Mouse (Mus musculus): ENCODE results near the gene Utp20. TPM values are rescaled to one million over a fixed set of nuclear protein-coding genes. Genes with fewer than 3 reads are reported as not detected.

Gene Utp20
- polyA plus RNA-seq, 1 experiment from 2014 or later = 12.1 TPM

DNA sequence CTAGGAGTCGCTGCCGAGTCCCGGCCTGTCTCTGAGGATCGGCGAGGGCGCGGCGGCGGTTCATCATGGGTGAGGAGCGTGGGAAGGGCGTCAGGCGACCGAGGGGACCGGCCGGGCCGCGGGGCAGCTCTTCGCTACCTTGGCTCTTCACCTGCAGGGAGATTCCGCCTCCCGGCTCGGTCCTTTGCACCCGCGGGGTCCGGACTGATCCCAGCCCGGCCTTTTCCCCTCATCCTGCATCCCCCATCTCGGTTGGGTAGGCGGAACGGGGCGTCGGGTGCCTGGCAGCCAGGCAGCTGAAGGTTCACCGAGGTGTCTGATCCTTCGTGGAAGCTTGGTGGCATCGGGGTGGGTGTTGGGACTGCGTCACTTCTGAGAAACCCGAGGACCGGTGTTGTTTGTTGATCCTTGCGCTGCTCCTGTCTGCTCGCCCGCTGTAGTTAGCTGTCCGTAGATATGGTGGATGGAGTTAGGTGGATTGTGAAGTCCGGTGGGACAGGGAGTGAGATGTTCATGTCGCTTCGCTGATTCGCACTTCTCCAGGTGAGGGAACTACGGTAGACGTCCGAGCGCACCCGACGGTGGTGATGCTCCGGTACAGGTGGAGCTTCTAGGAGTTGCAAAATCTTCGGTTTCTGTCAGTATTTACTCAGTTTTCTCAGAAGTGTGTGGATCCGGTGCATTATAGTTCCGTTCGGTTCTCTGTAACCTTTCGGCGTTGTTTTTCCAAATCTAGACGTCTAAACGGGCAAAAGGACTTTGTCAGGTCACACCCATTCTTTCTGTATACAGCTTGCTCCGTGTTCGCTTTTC is 94.9 kb downstream of the Utp20 start:
- peak overlapping the region; percentile 95 for H3K9ac ChIP-seq
- H3K27me3 ChIP-seq = no peaks in the 10 kb centered on the region
- peak overlapping the region; percentile 98 for H3K4me3 ChIP-seq
- peak overlapping the region; percentile 44; the same call in 1 of the 2 replicates for H3K27ac ChIP-seq
- H3K36me3 ChIP-seq (ENCODE audit: poor library complexity, severe bottlenecking) = 0 out of 2 replicates have a peak, but pooled peaks cover 5% of the 10 kb centered on the region
- peak overlapping the region; percentile 95 for H3K4me2 ChIP-seq
- ATAC-seq = no peak; the same call in 1 of the 2 replicates
- no peaks in the 10 kb centered on the region for H3K9me3 ChIP-seq (replicated peaks)
- WGBS = 2% methylated on average over 61 of the region's 61 CpGs
- peaks cover 17% of the 10 kb centered on the region for H3K4me1 ChIP-seq

DNA sequence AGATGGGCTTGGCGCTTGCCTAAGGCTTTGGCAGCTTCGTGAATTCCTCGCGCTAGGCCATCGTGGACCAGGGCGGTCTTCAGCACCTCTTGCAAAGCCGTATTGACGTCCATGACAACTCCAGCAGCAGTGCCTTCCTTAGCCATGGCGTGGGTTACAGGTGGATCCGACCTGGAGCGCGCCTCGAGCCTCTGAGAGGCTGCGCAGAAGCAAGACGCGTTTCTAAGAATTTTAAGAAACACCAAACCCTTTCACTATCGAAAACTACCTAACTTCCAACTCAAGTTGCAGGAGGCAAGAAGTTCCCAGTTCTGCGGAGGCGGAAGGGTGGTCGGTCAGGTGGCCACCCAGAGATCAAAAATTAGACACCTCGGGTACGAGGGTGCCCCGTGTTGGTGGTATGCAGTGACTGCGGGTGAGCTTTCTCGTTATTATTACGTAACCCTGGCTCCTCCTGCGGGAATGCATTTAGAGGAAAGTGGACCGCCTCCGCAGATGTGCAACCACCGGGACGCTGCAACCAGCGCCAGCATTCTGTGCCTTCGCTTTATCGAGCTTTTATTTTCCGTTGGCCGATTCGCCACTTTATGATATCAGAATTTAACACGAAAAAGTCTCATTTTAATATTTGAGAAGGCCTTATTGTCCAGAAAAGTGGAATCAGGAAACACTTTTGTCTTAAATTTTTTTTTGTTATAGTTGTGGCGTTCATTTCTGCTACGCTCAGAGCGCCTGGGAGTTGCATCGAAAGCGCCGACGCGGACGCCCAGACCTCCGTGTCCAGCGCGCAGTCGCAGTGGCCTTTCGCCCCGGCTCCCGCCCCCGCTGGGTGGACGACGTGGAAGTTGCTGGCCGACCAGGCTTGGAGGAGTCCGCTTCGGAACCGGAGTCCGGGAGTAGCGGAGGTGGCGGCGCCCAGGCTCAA is 95.8 kb downstream of the Utp20 start, which contains the start of gene Arl1:
TSS of gene Arl1 (plus strand) at position 288 of the 925 bp plus-strand sequence.
- peaks cover 17% of the 10 kb centered on the region for H3K4me1 ChIP-seq
- H3K36me3 ChIP-seq (ENCODE audit: poor library complexity, severe bottlenecking) = 0 out of 2 replicates have a peak, but pooled peaks cover 1% of the 10 kb centered on the region
- peak within 1 kb of the TSS; percentile 95 for H3K4me2 ChIP-seq
- under 1% methylated on average over 65 of the region's 65 CpGs for WGBS
- H3K27ac ChIP-seq = peak within 1 kb of the TSS; percentile 60; the same call in 1 of the 2 replicates
- H3K4me3 ChIP-seq = peak within 1 kb of the TSS; percentile 98
- H3K27me3 ChIP-seq = no peaks in the 10 kb centered on the region
- peak; percentile 95 for ATAC-seq
- H3K9ac ChIP-seq = peak within 1 kb of the TSS; percentile 95
- no peaks in the 10 kb centered on the region for H3K9me3 ChIP-seq (replicated peaks)

GRCm38 (mm10) chr10:88728166-88728565 is 98.4 kb downstream of the Utp20 start:
- no peak for ATAC-seq
- no peak overlapping the region for H3K4me3 ChIP-seq
- H3K36me3 ChIP-seq (ENCODE audit: poor library complexity, severe bottlenecking) = no peaks in the 10 kb centered on the region
- no peaks in the 10 kb centered on the region for H3K9me3 ChIP-seq (replicated peaks)
- H3K4me2 ChIP-seq = no peak overlapping the region
- no peak overlapping the region for H3K9ac ChIP-seq
- H3K4me1 ChIP-seq = peaks cover 16% of the 10 kb centered on the region
- H3K27ac ChIP-seq = no peak overlapping the region
- H3K27me3 ChIP-seq = no peaks in the 10 kb centered on the region
- WGBS = 78% methylated on average over 8 of the region's 8 CpGs

DNA sequence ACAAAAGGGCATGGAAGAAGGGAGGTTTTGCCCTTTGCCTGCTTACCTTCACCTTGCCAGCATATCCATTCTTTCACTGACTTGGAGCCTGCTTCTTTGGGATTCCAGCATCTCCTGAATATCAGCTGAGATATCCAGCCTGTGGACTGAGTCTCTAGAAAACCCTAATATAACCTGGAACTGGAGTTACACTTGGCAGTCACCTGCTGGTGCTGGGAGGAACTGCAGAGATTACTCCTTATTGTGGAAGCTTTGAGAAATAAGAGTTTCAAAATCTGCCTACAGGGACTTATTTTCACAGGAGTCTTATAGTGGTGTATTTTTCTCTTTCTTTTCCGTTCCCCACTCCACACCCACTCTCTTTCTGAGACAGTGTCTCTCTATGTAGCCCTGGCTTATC is 99.5 kb downstream of the Utp20 start:
- 49% methylated on average over 1 of the region's 1 CpGs for WGBS
- no peak for ATAC-seq
- Histone ChIP-seq H3K36me3 (ENCODE audit: poor library complexity, severe bottlenecking) (no peaks in the 10 kb centered on the region), H3K27ac (no peak overlapping the region), H3K4me3 (no peak overlapping the region), H3K4me2 (no peak overlapping the region), H3K9me3 (replicated peaks) (no peaks in the 10 kb centered on the region), H3K4me1 (peaks cover 8% of the 10 kb centered on the region), H3K27me3 (no peaks in the 10 kb centered on the region), H3K9ac (no peak overlapping the region)

GRCm38 (mm10) chr10:88725343-88725742 is 101.3 kb downstream of the Utp20 start:
- no peak for ATAC-seq
- Histone ChIP-seq H3K4me2 (no peak overlapping the region), H3K27ac (no peak overlapping the region), H3K9ac (no peak overlapping the region), H3K36me3 (ENCODE audit: poor library complexity, severe bottlenecking) (no peaks in the 10 kb centered on the region), H3K4me3 (no peak overlapping the region), H3K9me3 (replicated peaks) (no peaks in the 10 kb centered on the region), H3K4me1 (peaks cover 2% of the 10 kb centered on the region; the same call in 1 of the 2 replicates), H3K27me3 (no peaks in the 10 kb centered on the region)
- 64% methylated on average over 2 of the region's 2 CpGs for WGBS

- H3K4me2 ChIP-seq = no peak overlapping the region
- no peaks in the 10 kb centered on the region for H3K4me1 ChIP-seq
- H3K9ac ChIP-seq = no peak overlapping the region
- no peaks in the 10 kb centered on the region for H3K9me3 ChIP-seq (replicated peaks)
- ATAC-seq = no peak
- no peaks in the 10 kb centered on the region for H3K27me3 ChIP-seq
- no peak overlapping the region for H3K27ac ChIP-seq
- 92% methylated on average over 1 of the region's 1 CpGs for WGBS
- no peaks in the 10 kb centered on the region for H3K36me3 ChIP-seq (ENCODE audit: poor library complexity, severe bottlenecking)
- H3K4me3 ChIP-seq = no peak overlapping the region
Measured at GRCm38 (mm10) chr10:88719618-88720017, 107.0 kb downstream of the Utp20 start.

- no peaks in the 10 kb centered on the region for H3K9me3 ChIP-seq (replicated peaks)
- H3K4me2 ChIP-seq = no peak overlapping the region
- H3K4me3 ChIP-seq = no peak overlapping the region
- no peak overlapping the region for H3K9ac ChIP-seq
- ATAC-seq = no peak
- no peak overlapping the region for H3K27ac ChIP-seq
- 55% methylated on average over 2 of the region's 2 CpGs for WGBS
- no peaks in the 10 kb centered on the region for H3K27me3 ChIP-seq
- H3K4me1 ChIP-seq = no peaks in the 10 kb centered on the region
- H3K36me3 ChIP-seq (ENCODE audit: poor library complexity, severe bottlenecking) = no peaks in the 10 kb centered on the region
Measured at GRCm38 (mm10) chr10:88717756-88718025, 108.9 kb downstream of the Utp20 start.

DNA sequence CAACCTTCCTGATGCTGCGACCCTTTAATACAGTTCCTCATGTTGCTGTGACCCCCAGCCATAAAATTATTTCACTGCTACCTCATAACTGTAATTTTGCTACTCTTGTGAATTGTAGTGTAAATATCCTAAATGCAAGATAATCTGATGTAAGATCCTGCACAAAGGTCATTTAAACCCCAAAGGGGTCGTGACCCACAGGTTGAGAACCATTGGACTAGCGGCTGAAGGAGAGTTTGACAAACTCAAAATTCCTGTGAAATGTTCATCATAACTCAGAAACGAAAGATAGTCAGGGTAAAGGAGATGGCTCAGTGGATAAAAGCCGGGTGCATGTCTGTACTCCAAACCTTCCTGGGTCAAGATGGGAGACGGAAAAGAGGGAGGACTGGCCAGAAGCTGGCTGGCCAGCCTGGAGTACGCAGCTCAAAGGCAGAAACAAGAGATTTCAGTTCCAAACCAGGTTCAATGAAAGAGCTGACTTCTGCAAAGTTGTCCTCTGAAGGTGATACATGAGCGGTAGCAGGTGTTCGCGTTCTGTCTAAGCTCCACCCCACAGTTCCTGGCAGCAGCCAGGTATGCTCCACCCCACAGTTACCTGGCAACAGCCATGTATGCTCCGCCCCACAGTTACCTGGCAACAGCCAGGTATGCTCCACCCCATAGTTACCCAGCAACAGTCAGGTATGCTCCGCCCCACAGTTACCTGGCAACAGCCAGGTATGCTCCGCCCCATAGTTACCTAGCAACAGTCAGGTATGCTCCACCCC is 109.4 kb downstream of the Utp20 start:
- Histone ChIP-seq H3K27ac (no peak overlapping the region), H3K4me3 (no peak overlapping the region), H3K4me2 (no peak overlapping the region), H3K9me3 (replicated peaks) (no peaks in the 10 kb centered on the region), H3K27me3 (no peaks in the 10 kb centered on the region), H3K36me3 (ENCODE audit: poor library complexity, severe bottlenecking) (no peaks in the 10 kb centered on the region), H3K4me1 (no peaks in the 10 kb centered on the region), H3K9ac (no peak overlapping the region)
- ATAC-seq = no peak
- WGBS = 57% methylated on average over 13 of the region's 13 CpGs

- Histone ChIP-seq H3K4me3 (no peak overlapping the region), H3K27ac (no peak overlapping the region), H3K36me3 (ENCODE audit: poor library complexity, severe bottlenecking) (no peaks in the 10 kb centered on the region), H3K9me3 (replicated peaks) (no peaks in the 10 kb centered on the region), H3K4me2 (no peak overlapping the region), H3K9ac (no peak overlapping the region), H3K27me3 (no peaks in the 10 kb centered on the region), H3K4me1 (no peaks in the 10 kb centered on the region)
- 76% methylated on average over 6 of the region's 6 CpGs for WGBS
- ATAC-seq = no peak
Measured at GRCm38 (mm10) chr10:88715621-88716020, 111.0 kb downstream of the Utp20 start.

DNA sequence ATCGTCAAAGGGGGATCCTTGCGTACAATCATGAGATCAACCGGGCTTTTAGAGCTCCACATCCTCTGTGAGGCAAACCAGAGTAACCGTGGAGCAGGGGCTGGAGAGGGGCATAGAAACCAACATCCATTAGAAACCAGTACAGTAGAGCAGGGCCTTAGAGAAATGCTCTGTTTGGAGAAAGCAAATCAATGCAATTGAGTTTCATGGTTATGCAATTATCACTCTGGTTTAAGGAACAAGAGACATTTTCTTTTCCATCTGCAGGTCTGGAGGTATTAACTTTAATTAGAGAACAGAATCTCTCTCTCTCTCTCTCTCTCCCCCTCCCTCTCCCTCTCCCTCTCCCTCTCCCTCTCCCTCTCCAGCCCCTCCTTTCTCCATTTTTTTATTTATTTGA is 111.9 kb downstream of the Utp20 start:
- no peaks in the 10 kb centered on the region for H3K4me1 ChIP-seq
- no peak overlapping the region for H3K4me3 ChIP-seq
- no peaks in the 10 kb centered on the region for H3K9me3 ChIP-seq (replicated peaks)
- H3K27me3 ChIP-seq = no peaks in the 10 kb centered on the region
- no peaks in the 10 kb centered on the region for H3K36me3 ChIP-seq (ENCODE audit: poor library complexity, severe bottlenecking)
- no peak overlapping the region for H3K9ac ChIP-seq
- ATAC-seq = no peak
- H3K27ac ChIP-seq = no peak overlapping the region
- H3K4me2 ChIP-seq = no peak overlapping the region
- 79% methylated on average over 4 of the region's 4 CpGs for WGBS

GRCm38 (mm10) chr10:88712359-88712758 is 114.2 kb downstream of the Utp20 start:
- H3K4me3 ChIP-seq = no peak overlapping the region
- H3K9me3 ChIP-seq (replicated peaks) = no peaks in the 10 kb centered on the region
- H3K9ac ChIP-seq = no peak overlapping the region
- H3K27ac ChIP-seq = no peak overlapping the region
- ATAC-seq = no peak
- H3K4me2 ChIP-seq = no peak overlapping the region
- no peaks in the 10 kb centered on the region for H3K4me1 ChIP-seq
- no peaks in the 10 kb centered on the region for H3K27me3 ChIP-seq
- no peaks in the 10 kb centered on the region for H3K36me3 ChIP-seq (ENCODE audit: poor library complexity, severe bottlenecking)
- WGBS = 89% methylated on average over 6 of the region's 6 CpGs

Measured in forebrain, embryonic 13.5 days (tissue).